Mouse (Mus musculus) gastrocnemius, postnatal 14 days (tissue): Measurements from ENCODE around the gene Asb16. TPM values are rescaled to one million over a fixed set of nuclear protein-coding genes. Genes with fewer than 3 reads are reported as not detected.
A peak's percentile ranks its signal among the peaks of the same experiment; 100 is the strongest.

Source experiments
- DNase-seq: peaks from one replicate; pipeline ENCODE4 v3.0.0; 2021; ENCODE audit warnings: mixed read lengths
- intact Hi-C: fragments of 180-260 bp; cut with DNase I; formaldehyde crosslinking; loops from one replicate; pipeline ENCODE4 v1.15.1; 2025; ENCODE audit warnings: low total_unique reads
- total RNA-seq, 2 experiments: library from RNA; stranded (reverse); gene quantifications; 2 replicates each; pipeline ENCODE4 v1.2.3; 2021

Asb16 gene
- total RNA-seq, 2 experiments from 2014 or later, result 58.9 to 61.2 TPM

DNA sequence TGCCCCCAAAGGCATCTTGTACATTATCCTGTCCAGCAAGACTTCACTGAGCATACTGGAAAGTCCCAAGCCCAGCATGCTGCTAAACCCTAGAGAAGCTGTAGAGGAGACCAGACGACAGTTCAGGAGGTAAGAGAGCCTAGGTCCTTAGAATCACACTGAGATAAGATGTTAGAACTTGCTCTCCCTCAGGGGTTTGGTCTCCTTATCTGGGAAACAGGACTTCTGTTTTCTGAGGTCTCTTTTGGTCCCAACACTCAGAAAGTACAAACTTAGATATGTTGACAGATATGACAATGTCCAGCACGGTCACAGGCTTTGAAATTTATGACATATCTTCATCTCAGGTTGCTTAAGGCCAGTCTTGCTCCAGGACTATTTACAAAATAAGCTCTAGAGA, 32.5 kb upstream of the Asb16 start:
- intact Hi-C loops, result no loop called here
- no peak for DNase-seq

GRCm38 (mm10) chr11:102240636-102241035, 27.9 kb upstream of the Asb16 start:
- DNase-seq, result no peak
- intact Hi-C loops, result no loop called here

DNA sequence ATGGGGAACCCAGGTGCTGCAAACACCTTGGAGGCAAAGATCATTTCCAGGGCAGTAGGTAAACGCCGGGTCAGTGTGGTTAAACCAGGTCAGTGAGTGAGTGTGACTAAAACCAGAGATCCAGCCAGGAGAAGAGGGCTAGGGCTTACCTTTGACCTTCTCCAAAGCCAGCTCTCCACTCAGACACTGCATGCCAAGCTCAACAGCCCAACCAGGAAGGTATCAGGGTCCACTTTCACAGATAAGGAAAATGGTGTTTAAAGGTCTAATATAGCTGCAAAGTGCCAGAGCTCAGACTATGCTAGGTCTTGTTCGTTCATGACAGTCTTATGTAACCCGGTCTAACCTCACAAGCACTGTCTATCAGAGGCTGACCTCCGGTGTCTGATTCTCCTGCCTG, 27.3 kb upstream of the Asb16 start:
- intact Hi-C loops, result no loop called here
- no peak for DNase-seq

- intact Hi-C loops, result no loop called here
- no peak for DNase-seq
These were observed 26.7 kb upstream of the Asb16 start for GRCm38 (mm10) chr11:102241874-102242273.

DNA sequence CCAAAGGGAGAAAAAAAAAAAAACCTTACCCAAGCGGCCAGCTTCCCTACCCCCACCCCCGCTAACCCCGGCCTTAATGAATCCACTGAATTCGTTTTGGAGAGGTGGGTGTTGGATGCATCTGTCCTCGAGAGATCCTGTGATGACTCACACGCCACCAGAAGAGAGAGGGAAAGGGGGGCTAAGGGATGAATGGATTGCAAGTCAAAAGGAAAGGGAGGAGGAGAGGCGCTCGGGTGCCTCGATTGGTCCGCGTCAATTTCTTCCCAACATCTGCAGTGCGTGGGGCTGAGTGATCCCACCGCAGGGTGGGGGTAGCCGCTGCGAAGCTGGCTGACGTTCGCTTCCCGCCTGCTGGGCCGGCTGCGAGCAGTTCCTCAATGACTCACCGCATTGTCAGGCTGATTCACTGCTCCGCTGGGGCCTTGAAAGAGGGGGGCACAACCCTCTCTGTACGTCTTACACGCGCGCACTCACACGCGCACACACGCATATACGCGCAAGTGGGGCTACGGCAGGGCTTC, 23.6 kb upstream of the Asb16 start:
- intact Hi-C loops, result no loop called here

DNA sequence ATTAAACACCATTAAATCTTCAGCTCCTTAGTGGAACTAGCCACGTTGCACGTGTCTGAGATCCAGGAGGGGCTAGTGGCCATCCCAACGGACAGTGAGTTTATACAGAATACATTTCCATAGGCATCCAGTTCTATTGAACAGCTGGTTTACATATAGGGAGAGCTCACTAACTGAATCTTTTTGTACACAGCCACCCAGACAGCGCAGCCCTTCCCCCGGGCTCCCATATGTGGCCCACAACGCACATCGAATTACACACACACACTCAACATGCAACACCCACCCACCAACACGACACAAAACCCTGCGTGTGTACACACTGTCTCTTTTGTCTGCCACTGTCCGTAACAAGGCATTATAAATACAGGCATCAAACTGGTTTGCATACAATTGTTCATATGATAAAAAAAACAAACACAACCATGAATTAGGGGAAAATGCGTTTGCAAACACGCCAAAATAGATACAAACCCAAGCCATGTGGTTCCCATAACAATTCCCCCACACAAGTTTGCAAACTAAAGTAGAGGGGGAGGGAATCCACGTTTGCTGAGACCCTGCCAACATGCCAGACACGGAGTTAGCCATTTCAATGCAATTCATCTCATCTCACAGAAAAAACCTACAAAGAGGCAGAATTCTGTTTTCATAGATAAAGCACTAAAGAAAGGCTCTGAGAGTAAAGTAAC, 22.8 kb upstream of the Asb16 start:
- no peak for DNase-seq
- intact Hi-C loops, result no loop called here

More for the DNA sequence above, 23.6 kb upstream of the Asb16 start:
- DNase-seq, result peak; percentile 69

DNA sequence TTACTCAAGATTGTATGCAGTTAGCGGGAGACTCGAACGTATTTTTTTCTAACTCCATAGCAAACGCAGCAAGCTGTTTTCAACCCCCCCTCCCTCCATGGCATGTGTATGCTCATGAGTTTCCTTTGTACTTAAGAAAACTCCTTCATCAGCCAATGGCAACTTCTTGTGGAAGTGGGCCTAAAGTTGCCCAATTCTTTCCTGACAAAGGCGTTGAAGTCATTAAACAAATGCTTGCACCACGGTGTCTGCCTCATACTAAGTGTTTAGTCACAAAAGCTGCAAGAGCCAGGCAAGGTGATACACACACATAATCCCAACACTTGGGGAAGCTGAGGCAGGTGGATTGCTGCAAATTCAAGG, 22.3 kb upstream of the Asb16 start:
- DNase-seq, result no peak
- intact Hi-C loops, result no loop called here

GRCm38 (mm10) chr11:102246871-102247270, 21.7 kb upstream of the Asb16 start:
- DNase-seq, result no peak
- intact Hi-C loops, result no loop called here

GRCm38 (mm10) chr11:102248630-102249230, 19.8 kb upstream of the Asb16 start, which contains the start of gene BC030867:
Gene BC030867 (plus strand): TSS chr11:102248882.
- intact Hi-C loops, result no loop called here
- DNase-seq, result peak; percentile 90

- DNase-seq, result no peak
- intact Hi-C loops, result no loop called here
These were observed 19.0 kb upstream of the Asb16 start for GRCm38 (mm10) chr11:102249351-102250090.

GRCm38 (mm10) chr11:102257514-102257913, 11.0 kb upstream of the Asb16 start:
- intact Hi-C loops, result no loop called here
- DNase-seq, result peak; percentile 15

DNA sequence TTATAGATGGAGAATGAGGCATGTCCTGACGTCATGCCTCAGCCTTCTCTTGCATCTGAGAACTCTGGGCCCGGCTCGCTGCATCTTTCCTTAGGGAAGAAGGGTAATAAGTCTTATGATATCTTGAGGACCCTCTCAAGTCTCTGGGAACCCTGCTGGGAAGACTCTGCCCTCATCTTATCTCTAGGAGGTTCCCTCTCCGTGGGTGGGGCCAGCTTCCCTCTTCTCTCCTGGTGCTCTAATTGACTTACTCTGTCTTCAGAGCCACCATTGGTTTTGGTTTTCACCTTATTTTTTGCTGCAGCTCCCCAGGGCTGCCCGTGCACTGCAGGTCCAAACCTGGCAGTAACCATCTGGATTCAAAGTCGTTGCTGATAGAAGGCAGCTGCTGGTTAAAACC, 10.4 kb upstream of the Asb16 start:
- DNase-seq, result no peak
- intact Hi-C loops, result no loop called here

GRCm38 (mm10) chr11:102258521-102258920, 10.0 kb upstream of the Asb16 start:
- DNase-seq, result no peak
- intact Hi-C loops, result no loop called here

GRCm38 (mm10) chr11:102263211-102263610, 5.3 kb upstream of the Asb16 start:
- intact Hi-C loops, result loop anchor here (10.0 kb wide), 2 partner anchors 58 to 158 kb away; partner anchors contain the start of genes Ppy and Pyy

DNA sequence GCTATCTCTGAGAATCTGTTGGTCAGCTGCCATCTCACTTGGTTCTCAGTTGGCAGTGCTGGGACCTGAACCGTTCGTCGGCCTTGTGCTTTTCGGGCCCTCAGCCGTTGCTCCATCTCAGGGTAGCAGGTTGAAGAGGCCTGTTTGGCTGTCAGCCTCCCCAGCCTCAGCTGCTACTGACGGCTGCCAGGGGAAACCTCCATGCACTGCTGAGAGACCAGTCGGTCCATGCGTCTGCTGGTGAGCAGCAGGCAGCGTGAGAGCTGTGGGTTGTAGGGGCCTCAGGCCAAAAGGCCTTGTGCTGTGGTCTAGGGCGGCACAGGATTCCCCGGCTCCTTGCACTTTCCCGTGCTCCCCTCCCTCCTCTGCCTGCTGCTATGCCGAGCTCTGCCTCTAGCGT, 2.7 kb upstream of the Asb16 start:
- intact Hi-C loops, result loop anchor here (10.0 kb wide), 2 partner anchors 61 to 161 kb away; partner anchors contain the start of genes Ppy and Pyy
- no peak for DNase-seq

More at GRCm38 (mm10) chr11:102263211-102263610, 5.3 kb upstream of the Asb16 start:
- DNase-seq, result no peak

GRCm38 (mm10) chr11:102266631-102267355, 1.8 kb upstream of the Asb16 start:
- intact Hi-C loops, result loop anchor here (10.0 kb wide), 2 partner anchors 62 to 162 kb away; partner anchors contain the start of genes Ppy and Pyy

DNA sequence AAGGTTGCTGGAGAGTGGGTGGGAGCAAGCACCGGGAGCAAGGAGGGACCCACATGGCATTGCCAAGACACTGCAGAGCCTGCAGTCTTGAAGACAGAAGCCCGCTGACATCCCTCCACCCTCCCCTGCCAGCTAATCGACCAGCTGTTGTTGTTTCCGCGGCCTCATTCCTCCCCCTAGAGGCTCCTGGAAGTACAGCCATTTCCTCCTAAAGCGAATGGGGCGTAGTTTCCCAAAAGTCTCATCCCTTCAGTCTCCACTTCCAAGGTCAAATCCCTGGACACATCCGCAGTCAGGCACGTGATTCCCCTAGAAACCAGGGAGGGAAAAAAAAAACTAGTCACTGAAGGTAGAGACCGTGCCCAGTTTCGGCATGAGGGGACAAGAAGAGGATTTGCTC, 1.1 kb upstream of the Asb16 start:
- intact Hi-C loops, result loop anchor here (10.0 kb wide), 2 partner anchors 63 to 163 kb away; partner anchors contain the start of genes Ppy and Pyy
- peak; percentile 83 for DNase-seq

More at GRCm38 (mm10) chr11:102266631-102267355, 1.8 kb upstream of the Asb16 start:
- DNase-seq, result no peak

DNA sequence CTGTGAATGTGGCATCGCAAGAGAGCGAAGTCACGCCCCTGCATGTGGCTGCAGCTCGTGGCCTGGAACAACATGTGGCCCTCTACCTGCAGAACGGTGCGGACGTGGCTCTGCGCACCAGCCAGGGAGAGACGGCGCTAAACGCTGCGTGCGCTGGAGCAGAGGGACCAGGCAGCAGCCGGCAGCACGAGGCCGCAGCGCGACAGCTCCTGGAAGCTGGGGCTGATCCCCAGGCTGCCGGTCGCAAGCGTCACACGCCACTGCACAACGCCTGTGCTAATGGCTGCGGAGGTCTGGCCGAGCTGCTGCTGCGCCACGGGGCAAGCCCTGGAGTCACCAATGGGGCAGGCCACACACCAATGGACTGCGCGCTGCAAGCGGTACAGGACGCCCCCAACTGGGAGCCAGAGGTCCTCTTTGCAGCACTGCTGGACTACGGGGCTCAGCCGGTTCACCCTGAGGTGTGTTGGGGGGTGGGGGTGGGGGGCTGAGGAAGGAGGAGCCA, 7.9 kb downstream of the Asb16 start:
- intact Hi-C loops, result no loop called here
- DNase-seq, result peak; percentile 40

DNA sequence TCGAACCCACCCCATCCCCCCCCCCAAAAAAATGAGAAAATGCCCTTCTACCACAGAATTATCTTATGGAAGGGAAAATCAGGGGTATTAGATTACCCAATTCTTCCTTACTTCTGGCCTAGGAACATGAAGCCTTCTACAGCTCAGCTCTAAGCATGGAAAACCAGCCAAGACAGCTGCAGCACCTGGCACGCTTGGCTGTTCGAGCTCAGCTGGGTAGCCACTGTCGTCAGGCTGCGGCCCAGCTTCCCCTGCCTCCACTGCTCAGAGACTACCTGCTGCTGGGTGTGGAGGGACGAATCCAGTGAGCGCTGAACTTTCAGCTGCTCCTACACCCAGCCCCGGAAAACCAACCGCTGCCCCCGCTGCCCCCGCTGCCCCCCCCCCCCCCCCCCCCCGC, 9.2 kb downstream of the Asb16 start:
- peak; percentile 52 for DNase-seq
- intact Hi-C loops, result no loop called here
